Mouse (Mus musculus) lung, postnatal 0 days (tissue): ENCODE results near the gene Dedd. TPM values are rescaled to one million over a fixed set of nuclear protein-coding genes. Genes with fewer than 3 reads are reported as not detected.
"Not testable (repeated sequence)": the region's sequence is repeated elsewhere in the genome, so short reads cannot be mapped to it uniquely, and the experiment has no call there.

Experiments used
- ATAC-seq: fragments of 200-750 bp; cut with Nextera tagmentation; 2 replicates; pipeline ENCODE4 v1.8.0; 2017; ENCODE audit warnings: moderate library complexity
- DNase-seq: peaks from one replicate; pipeline ENCODE4 v3.0.0-alpha.2; 2016; ENCODE audit warnings: low spot score
- H3K27ac ChIP-seq: fragments of 300-500 bp; sonication (generic); 2 replicates; pipeline ENCODE4 v1.5.1; 2014; ENCODE audit warnings: antibody characterized with exemption, mild to moderate bottlenecking, low read length, mixed read lengths
- H3K27me3 ChIP-seq: fragments of 300-500 bp; sonication (generic); replicated peaks from 2 replicates; pipeline ENCODE4 v1.6.1; 2014; ENCODE audit warnings: low read length, mixed read lengths; ENCODE audit not compliant: insufficient read depth
- H3K36me3 ChIP-seq: fragments of 300-500 bp; sonication (generic); 2 replicates; pipeline ENCODE4 v1.6.1; 2014; ENCODE audit warnings: low read length, mixed read lengths; ENCODE audit not compliant: insufficient read depth
- H3K4me1 ChIP-seq: fragments of 300-500 bp; sonication (generic); 2 replicates; pipeline ENCODE4 v1.6.1; 2014; ENCODE audit warnings: antibody characterized with exemption, low read depth, low read length, mixed read lengths; ENCODE audit not compliant: insufficient read depth
- H3K4me2 ChIP-seq: fragments of 300-500 bp; sonication (generic); replicated peaks from 2 replicates; pipeline ENCODE4 v1.6.1; 2014; ENCODE audit warnings: low read depth, mild to moderate bottlenecking, low read length, moderate library complexity, mixed read lengths
- H3K4me3 ChIP-seq: fragments of 300-500 bp; sonication (generic); 2 replicates; pipeline ENCODE4 v1.5.1; 2014; ENCODE audit warnings: low read depth, low read length
- H3K9ac ChIP-seq: fragments of 300-500 bp; sonication (generic); replicated peaks from 2 replicates; pipeline ENCODE4 v1.6.1; 2014; ENCODE audit warnings: low read depth, mild to moderate bottlenecking
- H3K9me3 ChIP-seq: fragments of 300-500 bp; sonication (generic); 2 replicates; pipeline ENCODE4 v1.6.1; 2016; ENCODE audit warnings: low read length, mixed read lengths
- CTCF ChIP-seq: IDR thresholded peaks from 2 replicates; pipeline ENCODE4 v1.5.1; 2016; ENCODE audit warnings: antibody characterized with exemption, mild to moderate bottlenecking
- EP300 ChIP-seq: IDR thresholded peaks from 2 replicates; pipeline ENCODE4 v1.6.1; 2016; ENCODE audit warnings: antibody characterized with exemption, mild to moderate bottlenecking, control low read depth
- WGBS: fragments of 180-500 bp; shearing (Covaris S2); extraction: QIAGEN DNeasy Blood & Tissue Kit; methylation state at CpG from one replicate; pipeline ENCODE4 v1.1.7; 2014; 5-methylcytosine and 5-hydroxymethylcytosine counted together
- polyA plus RNA-seq: library from polyadenylated mRNA; unstranded; fragments of >200 nt; fragmentation: Nextera tagmentation; extraction: Ambion mirVana; gene quantifications from 2 replicates; pipeline ENCODE4 v1.2.1, GENCODE M21; 2015

Dedd gene
- polyA plus RNA-seq, 1 experiment from 2014 or later: 44.4 TPM

DNA sequence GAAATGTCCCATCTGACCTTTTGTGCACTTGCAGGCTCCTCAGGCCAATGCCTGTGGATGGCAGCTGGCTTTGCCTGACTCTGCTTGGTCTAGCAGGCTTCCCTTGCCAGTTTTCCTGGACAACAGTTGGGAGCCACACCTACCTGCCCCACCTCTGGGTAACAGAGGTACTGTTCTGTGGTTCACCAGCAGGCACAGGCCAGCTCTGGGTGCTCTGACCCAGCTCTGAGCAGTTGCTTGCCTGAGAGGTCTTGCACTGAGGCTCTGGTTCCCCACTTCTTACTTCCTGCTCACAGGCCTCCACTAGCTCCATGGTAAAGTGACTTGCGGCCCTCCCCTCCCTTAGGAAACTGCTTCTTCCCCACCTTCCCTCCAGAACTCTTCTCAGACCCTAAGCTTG is 6.9 kb upstream of the Dedd start:
- Histone ChIP-seq H3K27ac (no peak overlapping the region), H3K4me3 (no peak overlapping the region), H3K9me3 (no peaks in the 10 kb centered on the region), H3K4me1 (no peaks in the 10 kb centered on the region), H3K36me3 (no peaks in the 10 kb centered on the region), H3K4me2 (no peak overlapping the region), H3K9ac (no peak overlapping the region), H3K27me3 (no peaks in the 10 kb centered on the region)
- TF ChIP-seq CTCF (no peak), EP300 (no peak)
- peak; percentile 4 for DNase-seq
- WGBS: 56% methylated on average over 1 of the region's 1 CpGs
- ATAC-seq: peak; percentile 50

DNA sequence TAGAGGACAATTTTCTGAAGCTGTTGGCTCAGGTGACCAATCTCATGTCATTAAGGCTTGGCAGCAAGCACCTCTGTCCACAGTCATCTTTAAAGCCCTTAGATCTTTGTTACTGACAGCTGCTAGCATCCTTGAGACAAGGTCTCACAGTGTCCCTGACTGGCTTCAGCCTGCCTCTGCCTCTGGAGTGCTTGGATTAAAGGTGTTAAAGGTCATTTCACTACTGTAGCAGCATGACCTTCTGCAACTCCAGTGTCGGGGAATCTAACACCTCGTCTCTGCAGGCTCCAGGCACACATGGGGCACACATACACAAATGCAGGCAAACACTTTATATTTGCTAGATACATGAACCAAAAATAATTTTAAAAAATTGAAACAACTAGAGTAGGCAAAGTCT is 3.4 kb upstream of the Dedd start:
- H3K36me3 ChIP-seq: no peaks in the 10 kb centered on the region
- no peaks in the 10 kb centered on the region for H3K27me3 ChIP-seq
- H3K27ac ChIP-seq: no peak overlapping the region
- H3K4me1 ChIP-seq: peaks cover 7% of the 10 kb centered on the region; the same call in 1 of the 2 replicates
- DNase-seq (no peak), ATAC-seq (no peak)
- 81% methylated on average over 2 of the region's 2 CpGs for WGBS
- H3K4me2 ChIP-seq: no peak overlapping the region
- H3K9me3 ChIP-seq: no peaks in the 10 kb centered on the region
- no peak overlapping the region for H3K9ac ChIP-seq
- no peak for TF ChIP-seq CTCF
- no peak for TF ChIP-seq EP300
- no peak overlapping the region for H3K4me3 ChIP-seq

DNA sequence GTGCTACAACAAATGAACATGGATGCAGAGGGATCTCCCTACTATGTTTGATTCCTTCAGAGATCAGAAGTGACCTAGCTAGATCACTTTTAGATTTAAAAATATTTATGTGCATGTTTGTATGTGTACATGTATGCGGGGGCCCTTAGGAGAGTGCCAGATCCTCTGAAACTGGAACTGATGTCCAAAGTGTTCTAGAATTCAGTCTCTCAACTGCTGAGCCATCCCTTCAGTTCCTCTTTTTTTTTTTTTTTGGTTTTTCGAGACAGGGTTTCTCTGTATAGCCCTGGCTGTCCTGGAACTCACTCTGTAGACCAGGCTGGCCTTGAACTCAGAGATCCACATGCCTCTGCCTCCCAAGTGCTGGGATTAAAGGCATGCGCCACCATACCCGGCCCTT is 2.4 kb upstream of the Dedd start:
- not testable (repeated sequence) for H3K4me1 ChIP-seq, H3K4me2 ChIP-seq, H3K27ac ChIP-seq, H3K27me3 ChIP-seq, ATAC-seq, DNase-seq, H3K36me3 ChIP-seq, H3K4me3 ChIP-seq, H3K9me3 ChIP-seq, H3K9ac ChIP-seq
- WGBS: 80% methylated on average over 4 of the region's 4 CpGs

DNA sequence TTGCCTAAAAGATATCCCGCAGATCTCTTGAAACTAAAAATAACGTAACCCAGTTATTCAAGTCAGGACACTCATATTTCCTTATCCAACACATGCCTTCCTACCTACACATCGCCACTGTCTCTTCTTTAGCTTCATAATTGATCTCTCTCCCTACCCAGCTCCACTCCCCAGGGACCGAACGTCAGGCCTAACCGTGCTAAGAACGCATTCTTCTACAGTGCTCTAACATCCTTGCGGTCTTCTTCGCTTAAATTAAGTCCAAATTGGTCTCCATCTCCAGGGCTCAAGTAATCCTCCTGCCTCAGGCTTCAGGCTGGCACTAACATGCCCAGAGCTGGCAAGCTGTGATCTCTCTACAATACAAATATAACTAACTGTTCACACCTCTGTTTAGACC is 701 bp upstream of the Dedd start:
- no peak for DNase-seq
- H3K4me2 ChIP-seq: peak overlapping the region; percentile 75
- H3K9me3 ChIP-seq: no peaks in the 10 kb centered on the region
- ATAC-seq: no peak
- TF ChIP-seq CTCF (no peak), EP300 (no peak; the same call in 1 of the 2 replicates)
- H3K27me3 ChIP-seq: no peaks in the 10 kb centered on the region
- 15% methylated on average over 9 of the region's 9 CpGs for WGBS
- H3K9ac ChIP-seq: peak overlapping the region; percentile 90
- H3K4me3 ChIP-seq: peak overlapping the region; percentile 67
- H3K36me3 ChIP-seq: no peaks in the 10 kb centered on the region
- H3K4me1 ChIP-seq: peaks cover 7% of the 10 kb centered on the region; the same call in 1 of the 2 replicates
- H3K27ac ChIP-seq: peak overlapping the region; percentile 99

DNA sequence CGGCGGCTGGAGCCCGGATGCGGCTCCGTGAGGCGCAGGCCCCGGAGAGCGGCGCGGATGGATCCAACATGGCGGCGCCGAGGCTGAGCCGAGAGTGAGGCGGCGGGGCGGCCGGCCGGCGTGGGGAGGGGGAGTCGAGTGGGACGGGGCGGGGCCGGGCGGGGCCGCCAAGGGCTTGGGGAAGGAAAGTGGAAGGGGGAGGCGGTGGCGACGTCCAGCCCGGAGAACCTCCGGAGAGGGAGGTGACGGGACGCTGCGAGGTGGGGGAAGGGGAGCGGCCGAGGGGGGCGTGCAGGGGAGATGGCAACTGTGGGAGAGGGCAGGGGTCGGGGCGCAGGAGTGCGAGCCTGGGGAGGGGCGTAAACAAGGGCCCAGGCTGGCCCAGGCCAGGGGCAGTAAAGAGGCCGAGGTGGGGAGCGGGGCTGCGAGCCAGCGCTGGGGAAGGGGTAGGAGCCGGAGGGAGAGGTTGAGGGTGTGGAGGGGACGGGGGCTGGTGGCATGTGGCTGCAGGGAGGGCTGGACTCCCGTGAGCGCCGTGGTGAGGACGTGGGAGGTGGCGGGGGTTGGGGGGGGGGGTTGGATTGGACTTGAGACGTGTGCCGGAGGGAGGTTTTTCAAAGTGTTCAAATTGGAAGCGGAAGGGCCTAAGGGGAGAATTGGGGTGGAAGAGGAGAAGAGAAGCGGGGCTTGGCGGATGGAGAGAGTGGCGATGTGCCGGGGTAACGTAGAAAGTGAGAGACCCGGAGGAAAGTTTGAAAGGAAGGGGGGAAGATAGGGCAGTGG is 679 bp downstream of the Dedd start:
- under 1% methylated on average over 40 of the region's 61 CpGs for WGBS
- H3K4me1 ChIP-seq: peaks cover 7% of the 10 kb centered on the region; the same call in 1 of the 2 replicates
- H3K4me2 ChIP-seq: peak overlapping the region; percentile 75
- peak overlapping the region; percentile 90 for H3K9ac ChIP-seq
- H3K36me3 ChIP-seq: no peaks in the 10 kb centered on the region
- peak; percentile 92 for DNase-seq
- no peaks in the 10 kb centered on the region for H3K27me3 ChIP-seq
- ATAC-seq: peak; percentile 88
- H3K4me3 ChIP-seq: peak overlapping the region; percentile 67
- peak overlapping the region; percentile 99 for H3K27ac ChIP-seq
- no peaks in the 10 kb centered on the region for H3K9me3 ChIP-seq
- TF ChIP-seq CTCF: no peak
- TF ChIP-seq EP300: no peak

DNA sequence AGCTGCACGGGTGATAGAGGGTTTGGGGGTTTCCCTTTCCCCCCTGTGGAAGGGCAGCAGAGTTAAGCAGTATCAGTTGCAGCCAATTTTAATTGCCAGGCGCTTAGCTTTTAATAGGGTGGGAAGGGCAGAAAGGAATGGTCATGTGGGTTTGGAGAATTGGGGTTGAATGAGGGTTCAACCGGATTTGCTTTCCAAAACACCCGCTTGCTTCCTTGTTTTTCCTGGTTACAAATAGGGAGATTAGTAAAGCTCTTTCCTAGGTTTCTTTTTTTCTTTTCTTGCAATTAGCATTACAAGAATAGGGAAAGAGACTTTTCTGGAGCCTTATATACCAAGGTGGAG is 1.2 kb downstream of the Dedd start:
- Histone ChIP-seq H3K27ac (peak overlapping the region; percentile 99), H3K9me3 (no peaks in the 10 kb centered on the region), H3K4me3 (peak overlapping the region; percentile 67), H3K27me3 (no peaks in the 10 kb centered on the region), H3K4me2 (peak overlapping the region; percentile 75), H3K4me1 (peaks cover 7% of the 10 kb centered on the region; the same call in 1 of the 2 replicates), H3K36me3 (no peaks in the 10 kb centered on the region), H3K9ac (peak overlapping the region; percentile 90)
- no peak for ATAC-seq
- no peak for TF ChIP-seq EP300
- TF ChIP-seq CTCF: no peak
- no peak for DNase-seq
- WGBS: 2% methylated on average over 4 of the region's 4 CpGs
